Mouse (Mus musculus) hindbrain, embryonic 15.5 days (tissue): ENCODE data around the gene Npas3. TPM values are rescaled to one million over a fixed set of nuclear protein-coding genes. Genes with fewer than 3 reads are reported as not detected.

ENCODE experiments used
- ATAC-seq: fragments of 200-750 bp; cut with Nextera tagmentation; 2 replicates; pipeline ENCODE4 v1.8.0; 2017; ENCODE audit warnings: low read depth, moderate number of reproducible peaks, moderate TSS enrichment; ENCODE audit not compliant: low FRiP score
- H3K27ac ChIP-seq: fragments of 300-500 bp; sonication (generic); replicated peaks from 2 replicates; pipeline ENCODE4 v1.5.1; 2015; ENCODE audit warnings: mild to moderate bottlenecking, inconsistent platforms
- H3K27me3 ChIP-seq: fragments of 300-500 bp; sonication (generic); 2 replicates; pipeline ENCODE4 v1.6.1; 2015; ENCODE audit warnings: control low read depth, inconsistent platforms
- H3K36me3 ChIP-seq: fragments of 300-500 bp; sonication (generic); 2 replicates; pipeline ENCODE4 v1.6.1; 2015; ENCODE audit warnings: control low read depth, inconsistent platforms
- H3K4me1 ChIP-seq: fragments of 300-500 bp; sonication (generic); replicated peaks from 2 replicates; pipeline ENCODE4 v1.6.1; 2015; ENCODE audit warnings: control low read depth, inconsistent platforms
- H3K4me2 ChIP-seq: fragments of 300-500 bp; sonication (generic); 2 replicates; pipeline ENCODE4 v1.6.1; 2015; ENCODE audit warnings: moderate library complexity, mild to moderate bottlenecking, inconsistent platforms
- H3K4me3 ChIP-seq: fragments of 300-500 bp; sonication (generic); 2 replicates; pipeline ENCODE4 v1.5.1; 2015; ENCODE audit warnings: mild to moderate bottlenecking, inconsistent platforms
- H3K9ac ChIP-seq: fragments of 300-500 bp; sonication (generic); 2 replicates; pipeline ENCODE4 v1.6.1; 2015; ENCODE audit warnings: inconsistent platforms
- H3K9me3 ChIP-seq: fragments of 300-500 bp; sonication (generic); 2 replicates; pipeline ENCODE4 v1.6.1; 2016; ENCODE audit warnings: control low read depth, inconsistent platforms
- WGBS: fragments of 180-500 bp; shearing (Covaris S2); methylation state at CpG from one replicate; pipeline ENCODE4 v1.1.7; 2015; 5-methylcytosine and 5-hydroxymethylcytosine counted together
- polyA plus RNA-seq: library from polyadenylated mRNA; unstranded; fragments of >200 nt; fragmentation: Nextera tagmentation; extraction: Ambion mirVana; gene quantifications from 2 replicates; pipeline ENCODE4 v1.2.1, GENCODE M21; 2015

The Npas3 gene
- polyA plus RNA-seq, 1 experiment from 2014 or later, result 27.1 TPM

DNA sequence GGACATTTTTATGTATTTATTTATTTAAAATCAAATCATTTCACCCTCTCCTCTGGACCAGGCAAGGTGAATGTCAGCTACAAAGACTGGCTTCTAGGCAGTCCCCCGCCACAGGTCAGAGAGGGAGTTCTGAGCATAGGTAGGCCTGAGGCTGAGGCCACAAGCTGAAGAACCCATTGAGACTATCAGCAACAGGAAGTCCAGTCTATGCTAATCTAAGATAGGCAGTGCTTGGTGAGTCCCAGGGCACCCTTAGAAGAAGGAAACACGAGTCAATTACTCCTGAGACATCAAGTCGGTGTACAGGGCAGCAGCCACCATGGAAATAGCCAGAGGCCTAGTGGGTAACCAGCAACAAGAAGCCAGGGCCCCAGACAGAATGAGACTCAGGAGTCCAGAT lies 857.5 kb downstream of the Npas3 start:
- no peak overlapping the region for H3K4me3 ChIP-seq
- H3K9me3 ChIP-seq, result no peaks in the 10 kb centered on the region
- ATAC-seq, result no peak
- H3K4me2 ChIP-seq, result no peak overlapping the region
- no peak overlapping the region for H3K27ac ChIP-seq
- no peaks in the 10 kb centered on the region for H3K27me3 ChIP-seq
- no peaks in the 10 kb centered on the region for H3K36me3 ChIP-seq
- H3K4me1 ChIP-seq, result no peaks in the 10 kb centered on the region
- no peak overlapping the region for H3K9ac ChIP-seq
- 90% methylated on average over 3 of the region's 3 CpGs for WGBS

- no peak overlapping the region for H3K4me3 ChIP-seq
- H3K4me1 ChIP-seq, result no peaks in the 10 kb centered on the region
- H3K27ac ChIP-seq, result no peak overlapping the region
- no peak for ATAC-seq
- H3K9ac ChIP-seq, result no peak overlapping the region
- no peaks in the 10 kb centered on the region for H3K27me3 ChIP-seq
- no peaks in the 10 kb centered on the region for H3K36me3 ChIP-seq
- no peak overlapping the region for H3K4me2 ChIP-seq
- H3K9me3 ChIP-seq, result no peaks in the 10 kb centered on the region
- WGBS, result 40% methylated on average over 2 of the region's 2 CpGs
Observed at GRCm38 (mm10) chr12:54110342-54110741, 861.9 kb downstream of the Npas3 start.

GRCm38 (mm10) chr12:54110930-54111329 lies 862.5 kb downstream of the Npas3 start:
- Histone ChIP-seq H3K27ac (no peak overlapping the region), H3K4me1 (no peaks in the 10 kb centered on the region), H3K4me2 (no peak overlapping the region), H3K36me3 (no peaks in the 10 kb centered on the region), H3K4me3 (no peak overlapping the region), H3K27me3 (no peaks in the 10 kb centered on the region), H3K9ac (no peak overlapping the region), H3K9me3 (no peaks in the 10 kb centered on the region)
- WGBS, result 21% methylated on average over 3 of the region's 3 CpGs
- ATAC-seq, result no peak

- Histone ChIP-seq H3K36me3 (no peaks in the 10 kb centered on the region), H3K4me1 (peaks cover 6% of the 10 kb centered on the region; the same call in 1 of the 2 replicates), H3K9me3 (no peaks in the 10 kb centered on the region), H3K4me2 (no peak overlapping the region), H3K27me3 (no peaks in the 10 kb centered on the region), H3K27ac (no peak overlapping the region), H3K9ac (no peak overlapping the region), H3K4me3 (no peak overlapping the region)
- WGBS, result 91% methylated on average over 1 of the region's 1 CpGs
- no peak for ATAC-seq
Observed at GRCm38 (mm10) chr12:54120386-54120785, 871.9 kb downstream of the Npas3 start.

DNA sequence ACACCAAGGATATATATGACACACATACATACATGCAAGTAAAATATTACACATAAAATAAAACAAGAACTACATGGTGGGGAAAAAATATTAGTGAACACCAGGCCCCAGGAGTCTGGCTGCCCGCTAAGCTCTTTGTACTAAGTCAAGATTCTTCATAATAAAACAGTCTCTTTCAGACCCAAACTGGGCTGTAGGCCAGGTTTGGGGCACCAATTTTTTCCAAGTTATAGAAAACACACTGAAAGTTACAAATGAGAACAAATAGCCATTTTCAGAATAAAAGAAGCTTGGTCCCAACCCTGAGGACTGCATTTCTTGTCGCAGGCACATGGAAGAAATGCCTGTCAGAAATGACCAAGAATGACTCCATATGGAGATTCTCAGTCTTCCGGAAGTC lies 872.8 kb downstream of the Npas3 start:
- no peak overlapping the region for H3K27ac ChIP-seq
- no peak overlapping the region for H3K4me3 ChIP-seq
- H3K36me3 ChIP-seq, result no peaks in the 10 kb centered on the region
- ATAC-seq, result no peak
- no peaks in the 10 kb centered on the region for H3K9me3 ChIP-seq
- no peaks in the 10 kb centered on the region for H3K27me3 ChIP-seq
- H3K9ac ChIP-seq, result no peak overlapping the region
- H3K4me1 ChIP-seq, result peaks cover 7% of the 10 kb centered on the region; the same call in 1 of the 2 replicates
- no peak overlapping the region for H3K4me2 ChIP-seq
- 62% methylated on average over 3 of the region's 3 CpGs for WGBS
